Mouse (Mus musculus) thymus, adult 2 months (tissue): ENCODE measurements around the gene Sim2. TPM values are rescaled to one million over a fixed set of nuclear protein-coding genes. Genes with fewer than 3 reads are reported as not detected.

Source experiments
- DNase-seq: peaks from one replicate; pipeline ENCODE4 v3.0.0; 2021
- H3K27ac ChIP-seq: fragments of 200-500 bp; 2 replicates; pipeline ENCODE4 v1.5.1; 2012; ENCODE audit warnings: low read length, control low read depth; ENCODE audit not compliant: control insufficient read depth, insufficient read depth
- H3K27me3 ChIP-seq: fragments of 200-500 bp; 2 replicates; pipeline ENCODE4 v1.6.1; 2012; ENCODE audit warnings: mild to moderate bottlenecking, low read length, moderate library complexity, mixed read lengths; ENCODE audit not compliant: control insufficient read depth, insufficient read depth
- H3K36me3 ChIP-seq: fragments of 200-500 bp; 2 replicates; pipeline ENCODE4 v1.6.1; 2012; ENCODE audit warnings: mild to moderate bottlenecking, low read length, moderate library complexity; ENCODE audit not compliant: control insufficient read depth, insufficient read depth
- H3K4me1 ChIP-seq: fragments of 200-500 bp; replicated peaks from 2 replicates; pipeline ENCODE4 v1.6.1; 2012; ENCODE audit warnings: low read length; ENCODE audit not compliant: control insufficient read depth, insufficient read depth
- H3K4me3 ChIP-seq: fragments of 200-500 bp; 2 replicates; pipeline ENCODE4 v1.5.1; 2012; ENCODE audit warnings: mild to moderate bottlenecking, low read length, control low read depth, moderate library complexity; ENCODE audit not compliant: control insufficient read depth, insufficient read depth
- CTCF ChIP-seq: fragments of 200-500 bp; IDR thresholded peaks from 2 replicates; pipeline ENCODE4 v1.5.1; 2012; ENCODE audit warnings: mild to moderate bottlenecking, control low read depth, low read length, moderate library complexity, borderline replicate concordance; ENCODE audit not compliant: control insufficient read depth, poor library complexity, insufficient read depth; ENCODE audit errors: extremely low read depth
- POLR2A ChIP-seq: fragments of 200-500 bp; IDR thresholded peaks from 2 replicates; pipeline ENCODE4 v1.6.1; 2012; ENCODE audit warnings: mild to moderate bottlenecking, low read length, control low read depth, moderate library complexity; ENCODE audit not compliant: control insufficient read depth, poor library complexity, insufficient read depth; ENCODE audit errors: extremely low read depth
- WGBS: fragments of 180-500 bp; shearing (Covaris S2); methylation state at CpG from one replicate; pipeline ENCODE4 v1.1.7; 2018; 5-methylcytosine and 5-hydroxymethylcytosine counted together
- polyA plus RNA-seq: library from polyadenylated mRNA; depleted of rRNA; stranded (reverse); fragments of >200 nt; gene quantifications from 2 replicates; pipeline ENCODE4 v1.2.3, GENCODE M21; 2012; rRNA removed

Gene Sim2
- polyA plus RNA-seq, 1 experiment = 0.07 TPM

DNA sequence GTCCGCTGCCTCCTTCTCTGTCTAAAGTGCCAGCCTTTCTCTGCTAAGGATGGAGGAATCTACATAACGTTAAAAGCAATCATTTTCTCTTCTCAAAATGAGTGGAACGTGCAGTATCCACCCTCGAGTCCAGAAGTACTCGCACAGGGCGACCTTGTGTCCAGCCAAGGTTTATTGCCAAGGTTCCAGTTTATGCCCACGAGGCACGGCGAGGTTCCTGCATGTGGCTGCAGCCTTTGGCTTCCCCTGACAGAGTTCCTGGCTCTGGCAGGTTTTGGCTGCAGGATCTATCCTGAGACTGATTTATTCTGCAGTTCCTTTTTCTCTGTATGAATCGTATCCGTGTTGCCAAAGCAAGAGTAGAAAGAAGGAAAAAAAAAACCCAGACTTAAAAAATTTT lies 78.3 kb downstream of the Sim2 start:
- TF ChIP-seq POLR2A = no peak
- TF ChIP-seq CTCF = no peak
- no peak overlapping the region for H3K27ac ChIP-seq
- no peak for DNase-seq
- H3K4me1 ChIP-seq = no peaks in the 10 kb centered on the region
- H3K27me3 ChIP-seq = no peaks in the 10 kb centered on the region
- no peaks in the 10 kb centered on the region for H3K36me3 ChIP-seq
- WGBS = 88% methylated on average over 11 of the region's 11 CpGs
- H3K4me3 ChIP-seq = no peak overlapping the region

DNA sequence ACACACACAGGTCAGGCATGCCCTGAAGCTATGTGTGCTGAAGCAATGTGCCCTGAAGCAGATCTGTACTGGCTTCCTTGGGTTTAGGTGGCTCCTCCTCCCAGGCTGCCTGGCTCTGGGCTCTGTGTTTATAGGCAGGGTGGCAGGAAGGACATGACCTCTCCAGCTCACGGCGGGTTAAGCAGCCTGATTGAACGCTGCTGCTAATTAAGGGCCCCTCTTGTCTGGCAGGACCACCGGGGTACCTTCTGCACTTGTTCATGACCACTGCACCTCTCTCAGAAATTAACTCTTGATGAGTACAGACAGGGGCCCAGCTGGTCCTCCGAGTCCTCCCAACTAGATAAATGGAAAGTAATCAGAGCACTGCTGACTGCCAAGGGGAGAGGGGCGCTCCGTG lies 79.5 kb downstream of the Sim2 start:
- no peaks in the 10 kb centered on the region for H3K4me1 ChIP-seq
- no peak overlapping the region for H3K27ac ChIP-seq
- H3K36me3 ChIP-seq = no peaks in the 10 kb centered on the region
- TF ChIP-seq POLR2A = no peak
- no peak for TF ChIP-seq CTCF
- no peak overlapping the region for H3K4me3 ChIP-seq
- 80% methylated on average over 7 of the region's 7 CpGs for WGBS
- no peaks in the 10 kb centered on the region for H3K27me3 ChIP-seq
- no peak for DNase-seq

DNA sequence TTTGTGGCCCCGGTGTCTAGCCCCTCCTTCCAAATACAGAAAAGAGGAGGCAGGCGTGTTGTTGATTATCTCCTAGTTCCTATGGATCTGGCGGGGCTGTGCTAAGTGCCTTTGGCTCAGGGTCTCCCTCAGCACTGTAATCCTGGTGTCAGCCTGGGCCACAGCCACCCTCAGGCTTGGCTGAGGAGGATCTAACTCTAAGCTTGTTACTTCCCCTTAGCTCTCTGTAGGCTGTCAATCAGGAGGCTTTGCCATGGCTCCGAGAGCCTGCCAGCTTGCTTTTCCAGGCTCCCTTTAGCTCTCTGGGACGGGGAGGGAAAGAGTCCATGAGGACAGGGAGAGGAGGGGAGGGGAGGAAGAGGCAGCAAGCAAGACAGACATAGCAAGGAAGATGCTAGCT lies 80.2 kb downstream of the Sim2 start:
- 83% methylated on average over 5 of the region's 5 CpGs for whole genome bisulfite sequencing
- TF ChIP-seq CTCF (no peak), POLR2A (no peak)

DNA sequence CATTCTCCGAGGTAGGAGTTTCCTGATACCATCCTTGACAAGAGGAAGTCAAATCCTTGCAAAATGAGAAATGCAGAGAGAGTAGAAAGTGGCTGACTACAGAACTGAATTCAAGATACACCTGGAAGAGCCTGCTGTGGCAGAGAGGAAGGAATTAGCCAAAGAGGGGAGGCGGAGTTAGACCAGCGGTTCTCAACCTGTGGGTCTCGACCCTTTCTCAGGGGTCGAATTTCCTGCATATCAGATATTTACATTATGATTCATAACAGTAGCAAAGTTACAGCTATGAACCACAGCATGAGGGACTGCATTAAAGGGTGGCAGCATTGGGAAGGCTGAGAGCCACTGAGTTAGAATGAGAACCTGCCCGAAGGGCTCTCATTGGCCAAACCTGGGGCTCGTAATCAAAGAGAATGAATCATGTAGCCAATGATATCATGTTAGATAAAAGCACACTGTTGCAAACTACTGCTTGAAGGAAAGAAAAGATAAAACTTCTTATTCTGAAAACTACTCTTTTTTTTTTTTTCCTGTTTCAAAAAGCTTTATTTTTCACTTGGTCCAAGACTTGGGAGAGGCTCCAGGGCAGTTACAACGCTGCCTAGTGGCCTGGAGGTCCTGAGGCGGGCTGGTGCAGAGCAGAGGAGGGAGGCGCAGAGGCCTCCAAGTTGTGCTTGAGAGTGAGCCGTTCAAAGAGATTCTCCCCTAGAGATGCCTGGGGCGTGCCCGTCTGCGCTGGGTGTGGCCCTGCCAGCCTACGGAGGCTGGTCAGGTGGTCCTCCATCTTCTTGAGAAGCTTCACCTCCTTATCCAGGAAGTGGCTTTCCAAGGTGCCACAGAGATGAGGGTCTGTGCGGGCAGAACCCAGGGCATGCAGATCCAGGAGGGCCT lies 84.2 kb downstream of the Sim2 start:
- WGBS = 92% methylated on average over 16 of the region's 16 CpGs
- no peak for DNase-seq
- H3K4me1 ChIP-seq = no peaks in the 10 kb centered on the region

More for the DNA sequence above, 80.2 kb downstream of the Sim2 start:
- DNase-seq = no peak
- no peaks in the 10 kb centered on the region for H3K4me1 ChIP-seq
- no peaks in the 10 kb centered on the region for H3K36me3 ChIP-seq
- no peak overlapping the region for H3K27ac ChIP-seq
- H3K27me3 ChIP-seq = no peaks in the 10 kb centered on the region
- no peak overlapping the region for H3K4me3 ChIP-seq

DNA sequence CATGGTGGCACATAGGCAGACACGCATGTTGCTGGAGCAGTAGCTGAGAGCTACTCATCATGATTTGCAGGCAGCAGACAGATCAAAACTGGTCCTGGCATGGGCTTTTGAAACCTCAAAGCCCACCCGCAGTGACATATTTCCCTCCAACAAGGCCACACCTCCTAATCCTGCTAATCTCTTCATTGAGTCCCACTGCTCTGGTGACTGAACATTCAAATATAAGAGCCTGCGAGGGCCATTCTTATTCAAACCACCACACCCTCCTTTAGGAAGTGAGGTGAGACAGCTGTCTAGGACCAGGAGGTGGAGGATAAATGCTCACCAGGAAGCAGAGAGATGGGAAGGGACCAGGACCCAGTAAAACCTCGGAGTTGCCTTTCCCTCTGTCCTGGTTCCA lies 85.5 kb downstream of the Sim2 start:
- no peak for DNase-seq
- 94% methylated on average over 4 of the region's 4 CpGs for WGBS
- no peak overlapping the region for H3K4me3 ChIP-seq
- H3K27ac ChIP-seq = no peak overlapping the region
- no peaks in the 10 kb centered on the region for H3K36me3 ChIP-seq
- TF ChIP-seq CTCF = no peak
- no peak for TF ChIP-seq POLR2A
- no peaks in the 10 kb centered on the region for H3K27me3 ChIP-seq
- H3K4me1 ChIP-seq = no peaks in the 10 kb centered on the region

More for the DNA sequence above, 84.2 kb downstream of the Sim2 start:
- Histone ChIP-seq H3K4me3 (no peak overlapping the region), H3K27ac (no peak overlapping the region), H3K27me3 (no peaks in the 10 kb centered on the region), H3K36me3 (no peaks in the 10 kb centered on the region)
- TF ChIP-seq CTCF (no peak), POLR2A (no peak)

DNA sequence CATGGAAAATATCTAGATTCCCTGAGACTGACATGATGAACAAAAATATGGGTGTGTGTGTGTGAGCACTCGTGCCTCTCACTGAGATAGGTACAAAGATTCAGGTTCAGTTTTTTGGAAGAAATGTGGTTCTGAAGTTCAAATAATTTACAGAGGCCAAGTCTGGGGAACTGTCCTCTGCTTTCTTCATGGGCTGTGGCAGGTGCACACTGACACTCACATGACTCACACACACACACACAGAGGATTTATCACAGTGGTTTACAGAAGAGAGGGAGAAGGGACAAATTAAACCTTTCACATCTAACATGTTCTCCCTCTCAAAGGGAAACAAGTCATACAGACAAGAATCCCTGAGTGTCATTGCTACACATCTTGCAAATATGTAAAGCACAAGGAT lies 88.6 kb downstream of the Sim2 start:
- TF ChIP-seq CTCF (no peak), POLR2A (no peak)
- no peaks in the 10 kb centered on the region for H3K4me1 ChIP-seq
- H3K27me3 ChIP-seq = no peaks in the 10 kb centered on the region
- WGBS = 89% methylated on average over 1 of the region's 1 CpGs
- no peak for DNase-seq
- no peak overlapping the region for H3K4me3 ChIP-seq
- H3K27ac ChIP-seq = no peak overlapping the region
- no peaks in the 10 kb centered on the region for H3K36me3 ChIP-seq

DNA sequence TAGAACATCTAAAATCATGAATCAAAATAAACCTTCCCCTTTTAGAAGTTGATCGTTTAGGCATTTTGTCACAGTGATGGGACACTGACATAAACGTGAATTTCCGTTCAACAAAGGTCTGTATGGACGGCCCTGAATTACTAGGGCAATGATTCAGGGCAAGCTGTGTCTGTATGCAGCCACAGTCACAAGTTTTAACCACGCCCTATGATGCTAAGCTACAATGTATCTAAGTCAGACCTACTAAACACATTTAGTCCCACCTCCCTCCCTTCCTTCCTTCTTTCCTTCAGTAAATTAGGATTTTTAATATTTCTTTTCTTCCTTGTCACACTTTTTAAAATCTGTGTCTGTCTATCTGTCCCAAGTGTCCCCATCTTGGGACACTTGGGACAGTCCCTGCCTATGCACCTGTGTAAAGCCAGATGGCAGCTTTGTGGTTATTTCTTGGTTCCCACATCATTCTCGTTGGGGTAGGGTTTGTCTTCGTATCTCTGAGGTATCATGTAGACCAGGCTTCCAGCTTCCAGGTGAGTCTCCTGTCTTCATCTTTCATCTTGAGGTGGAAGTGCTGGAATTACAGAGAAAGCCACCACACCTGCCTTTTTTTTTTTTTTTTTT lies 90.7 kb downstream of the Sim2 start:
- Histone ChIP-seq H3K27me3 (no peaks in the 10 kb centered on the region), H3K4me1 (no peaks in the 10 kb centered on the region), H3K4me3 (no peak overlapping the region), H3K36me3 (no peaks in the 10 kb centered on the region), H3K27ac (no peak overlapping the region)
- no peak for DNase-seq
- 73% methylated on average over 7 of the region's 7 CpGs for WGBS
- TF ChIP-seq POLR2A = no peak
- TF ChIP-seq CTCF = no peak

Other genes with a start within 250 kb of the Sim2 start
- gene Chaf1b, start 201.0 kb upstream of the Sim2 start, polyA plus RNA-seq = 28.8 and 34.3 TPM in 2 replicates
- 0.26 and 0.46 TPM in 2 replicates for gene Cldn14, start 76.1 kb upstream of the Sim2 start, polyA plus RNA-seq
- gene Hlcs, start 228.6 kb downstream of the Sim2 start, polyA plus RNA-seq = 7.8 and 9.3 TPM in 2 replicates
- gene Ripply3, start 243.5 kb downstream of the Sim2 start, polyA plus RNA-seq = 1.3 and 1.6 TPM in 2 replicates